Mouse (Mus musculus): ENCODE data around the gene Mcm2.
A peak's percentile ranks its signal among the peaks of the same experiment; 100 is the strongest.

Mcm2 gene

GRCm38 (mm10) chr6:88898534-88899048 lies at the start of gene Mcm2:
Gene Mcm2, minus strand, starts transcription at chr6:88898780.
- peak; percentile 97 for DNase-seq (ENCODE audit: low read depth)

DNA sequence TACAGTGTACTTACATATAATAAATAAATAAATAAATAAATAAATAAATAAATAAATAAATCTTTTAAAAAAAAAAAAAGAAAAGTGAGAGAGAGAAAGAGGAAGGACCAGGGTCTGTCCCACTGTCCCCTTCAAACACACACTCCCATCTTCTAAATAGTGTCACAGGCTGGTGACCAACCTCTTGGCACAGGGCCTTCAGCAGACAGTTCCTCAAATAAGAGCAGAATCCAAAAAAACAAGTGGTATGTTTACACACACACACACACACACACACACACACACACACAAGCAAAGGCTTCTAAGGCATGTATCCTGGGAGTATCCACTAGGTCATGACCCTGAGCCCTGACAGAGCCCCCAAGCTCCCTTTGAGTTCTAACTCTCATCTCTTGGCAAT lies 49.2 kb upstream of the Mcm2 start:
- DNase-seq (ENCODE audit: low read depth): no peak

GRCm38 (mm10) chr6:88946442-88946841 lies 47.9 kb upstream of the Mcm2 start:
- DNase-seq (ENCODE audit: low read depth): no peak

DNA sequence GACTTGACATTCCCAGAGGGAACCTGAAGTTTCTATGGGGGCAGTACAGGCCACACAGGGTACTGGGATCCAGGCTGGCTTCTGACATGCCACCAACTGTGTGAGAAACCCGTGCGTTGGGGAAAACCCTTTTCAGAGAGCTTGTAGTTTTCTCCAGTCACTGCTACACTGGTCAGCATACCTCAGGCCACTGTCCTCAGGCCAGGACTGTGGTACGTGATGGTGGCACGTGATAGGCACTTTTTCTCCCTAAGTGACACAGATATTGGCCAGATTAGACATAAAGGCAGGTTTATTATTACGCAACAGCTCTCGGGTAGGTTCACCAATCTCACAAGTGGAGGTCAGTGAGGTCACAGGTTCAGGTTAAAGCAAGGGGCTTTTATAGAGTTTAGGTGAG lies 45.1 kb upstream of the Mcm2 start:
- no peak for DNase-seq (ENCODE audit: low read depth)

- DNase-seq (ENCODE audit: low read depth): no peak
Measured at GRCm38 (mm10) chr6:88942595-88942994, 44.0 kb upstream of the Mcm2 start.

- no peak for DNase-seq (ENCODE audit: low read depth)
Measured at GRCm38 (mm10) chr6:88941628-88942027, 43.0 kb upstream of the Mcm2 start.

DNA sequence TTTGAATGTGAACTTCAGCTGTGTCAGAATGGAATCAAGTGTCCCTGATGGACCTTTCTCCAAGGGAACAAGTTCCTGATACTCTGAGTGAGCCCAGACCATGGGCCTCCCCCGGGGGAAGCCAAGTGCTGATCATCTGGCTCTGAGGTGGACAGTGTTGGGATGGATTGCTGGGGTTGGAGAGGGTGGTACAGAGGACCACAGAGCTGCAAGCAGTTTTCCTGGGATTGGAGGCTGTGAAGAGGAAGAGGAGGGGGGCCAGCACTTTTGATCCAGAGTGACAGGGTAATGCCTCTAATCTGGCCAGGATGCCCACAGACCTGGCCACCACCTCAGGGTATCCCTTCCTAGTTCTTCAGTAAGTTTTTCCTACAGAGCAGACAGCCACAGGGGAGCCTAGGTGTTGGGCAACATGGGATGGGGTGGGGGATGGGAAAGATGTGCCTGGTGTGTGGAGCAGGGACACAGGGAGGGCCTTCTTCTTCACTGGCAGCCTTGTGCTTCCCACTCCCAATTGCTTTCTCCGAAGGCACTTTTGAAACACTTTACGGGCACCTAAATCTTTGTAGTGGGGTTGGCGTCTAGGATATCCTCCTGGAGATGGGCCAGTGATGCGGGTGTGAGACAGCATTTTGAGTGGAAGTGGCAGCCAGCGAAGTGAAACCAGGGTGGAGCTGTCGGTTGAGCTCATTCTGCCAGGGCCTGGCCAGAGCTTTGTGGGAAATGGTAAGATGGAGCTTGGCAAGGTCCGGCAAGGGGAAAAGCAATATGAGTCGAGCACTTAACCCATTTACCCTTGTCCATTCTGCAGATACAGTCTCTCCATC lies 41.7 kb upstream of the Mcm2 start:
- no peak for DNase-seq (ENCODE audit: low read depth)

DNA sequence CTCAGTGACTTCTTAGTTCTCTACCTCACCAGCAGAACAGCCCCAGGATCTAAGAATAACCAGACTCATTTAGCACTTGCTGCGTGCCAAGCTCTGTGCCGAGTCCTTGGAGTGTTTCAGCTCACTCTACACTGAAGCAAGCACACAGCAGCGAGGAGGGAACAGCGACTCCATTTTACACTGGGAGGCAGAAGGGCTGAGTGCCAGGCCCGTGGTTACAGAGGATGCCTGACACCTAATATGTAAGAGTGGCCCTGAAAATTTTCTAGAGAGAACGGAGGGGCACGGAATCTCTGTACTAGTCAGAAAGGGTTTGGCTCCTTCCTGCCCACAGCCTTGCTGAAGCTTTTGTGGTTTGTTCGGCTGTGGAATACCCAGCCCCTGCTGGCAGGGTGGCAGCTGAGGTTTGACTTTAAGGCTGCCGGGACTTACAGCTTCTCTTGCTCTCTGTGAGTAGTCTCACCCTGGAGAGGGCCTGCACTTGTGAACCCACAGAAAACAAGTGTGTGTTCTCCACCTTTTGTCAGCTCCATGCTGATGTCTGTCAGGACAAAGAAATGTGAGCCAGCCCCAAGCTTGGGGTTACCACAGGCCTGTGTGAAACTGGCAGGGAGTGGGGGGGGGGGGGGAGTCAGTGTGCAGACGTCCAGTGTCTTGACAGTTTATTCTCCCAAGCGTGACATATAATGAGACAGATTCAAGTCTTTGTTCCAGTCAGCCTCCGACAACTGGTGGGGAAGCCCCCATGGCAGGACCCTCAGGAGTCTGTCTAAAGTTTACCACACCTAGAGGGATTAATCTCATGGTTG lies 40.9 kb upstream of the Mcm2 start:
- no peak for DNase-seq (ENCODE audit: low read depth)

GRCm38 (mm10) chr6:88938664-88939055 lies 40.1 kb upstream of the Mcm2 start:
- no peak for DNase-seq (ENCODE audit: low read depth)

DNA sequence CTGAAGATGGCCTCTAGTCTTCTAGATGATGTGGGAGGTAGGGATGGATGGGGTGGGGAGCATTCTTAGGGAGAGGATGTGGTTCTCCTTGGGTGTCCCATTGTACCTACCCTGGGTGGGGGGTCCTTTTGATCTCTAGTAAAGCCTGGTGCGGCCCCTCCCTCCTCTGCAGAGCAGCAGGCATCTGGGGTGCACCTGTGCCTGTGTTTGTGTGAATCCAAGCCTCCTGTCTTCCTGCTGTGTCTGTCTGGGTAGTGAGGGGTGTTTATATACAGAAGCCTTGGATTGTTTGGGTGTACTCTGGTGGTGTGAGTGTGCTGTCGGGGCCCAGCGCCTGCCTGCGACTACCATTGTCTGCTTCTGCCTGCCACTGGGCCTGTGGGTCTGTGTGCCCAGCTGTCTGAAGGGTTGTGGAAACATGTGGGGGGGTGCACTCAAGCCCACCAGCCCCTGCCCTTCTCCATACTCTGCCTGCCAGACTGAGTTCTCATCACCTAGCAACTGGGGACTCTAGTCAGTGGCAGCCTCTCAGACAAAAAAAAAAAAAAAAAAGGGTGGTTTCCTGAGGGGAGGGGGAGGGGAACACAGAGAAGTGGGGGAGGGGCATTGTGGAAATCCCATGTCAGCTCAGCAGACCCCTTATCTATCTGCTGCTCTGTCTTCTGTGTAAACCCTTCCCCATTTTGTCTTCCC lies 39.5 kb upstream of the Mcm2 start:
- no peak for DNase-seq (ENCODE audit: low read depth)

- no peak for DNase-seq (ENCODE audit: low read depth)
Measured at GRCm38 (mm10) chr6:88937214-88937549, 38.6 kb upstream of the Mcm2 start.

GRCm38 (mm10) chr6:88936342-88937213 lies 38.0 kb upstream of the Mcm2 start:
- no peak for DNase-seq (ENCODE audit: low read depth)

DNA sequence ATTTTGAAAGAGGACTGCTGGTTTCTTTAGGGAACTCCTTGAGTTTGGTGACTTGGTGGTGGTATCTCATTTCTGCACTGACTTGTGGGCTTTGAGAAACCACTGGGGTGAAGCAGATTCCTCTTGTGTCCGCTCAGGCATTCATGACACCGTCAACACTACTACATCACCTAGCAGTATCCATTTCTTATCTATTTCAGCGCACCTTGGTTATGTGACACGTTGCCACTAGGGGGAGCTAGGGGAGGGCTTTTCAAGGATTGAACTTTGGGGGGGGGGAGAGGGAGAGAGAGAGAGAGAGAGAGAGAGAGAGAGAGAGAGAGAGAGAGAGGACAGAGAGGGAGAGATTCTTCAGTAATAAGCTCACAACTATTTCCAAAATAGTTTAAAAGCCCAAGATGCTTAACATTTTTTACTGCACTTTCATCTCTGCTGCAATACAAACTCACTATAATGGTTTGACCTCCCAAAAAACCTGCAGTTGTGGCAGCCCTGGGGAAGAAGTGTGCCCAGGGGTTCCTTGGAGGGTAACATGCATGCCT lies 37.2 kb upstream of the Mcm2 start:
- DNase-seq (ENCODE audit: low read depth): peak; percentile 50

DNA sequence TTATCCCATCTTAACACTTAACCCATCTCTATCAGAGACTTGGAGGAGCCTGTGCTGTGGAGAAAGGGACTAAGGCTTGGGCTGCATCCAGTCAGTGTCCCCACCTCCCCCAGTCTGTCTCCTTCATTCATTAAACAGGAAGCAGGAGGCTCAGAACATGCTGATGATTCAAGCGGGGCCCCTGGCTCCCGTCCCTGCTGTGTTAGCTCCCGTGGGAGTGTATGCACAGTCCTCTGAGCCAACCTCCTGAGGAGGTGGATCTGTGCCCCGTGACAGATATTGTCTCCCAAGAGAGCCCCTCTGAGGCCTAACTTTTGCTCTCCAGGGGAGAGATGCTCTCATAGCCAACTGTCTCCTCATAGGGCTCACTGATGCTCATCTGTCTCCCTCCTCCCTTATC lies 36.2 kb upstream of the Mcm2 start:
- DNase-seq (ENCODE audit: low read depth): no peak

- no peak for DNase-seq (ENCODE audit: low read depth)
Measured at GRCm38 (mm10) chr6:88934132-88934531, 35.6 kb upstream of the Mcm2 start.

GRCm38 (mm10) chr6:88931449-88931848 lies 32.9 kb upstream of the Mcm2 start:
- DNase-seq (ENCODE audit: low read depth): no peak

- DNase-seq (ENCODE audit: low read depth): no peak
Measured at GRCm38 (mm10) chr6:88930049-88930448, 31.5 kb upstream of the Mcm2 start.

DNA sequence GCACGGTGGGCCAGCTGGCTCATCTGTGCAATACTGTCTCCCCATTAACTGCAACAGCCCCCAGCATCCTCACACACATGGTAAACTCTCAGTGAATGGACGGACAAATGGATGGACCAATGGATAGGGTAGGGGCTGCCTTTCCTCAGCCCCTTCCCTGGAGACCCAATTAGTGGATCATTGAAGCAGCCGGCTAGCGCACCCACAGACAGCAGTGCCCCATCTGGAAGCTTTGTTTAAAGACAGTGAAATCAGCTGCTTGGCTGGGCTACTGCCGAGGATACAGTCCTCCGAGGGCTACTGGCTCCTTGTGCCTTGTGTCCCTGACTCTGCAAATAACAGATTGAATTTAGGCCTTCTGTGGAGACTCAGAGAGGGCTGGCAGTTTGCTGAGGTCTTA lies 30.9 kb upstream of the Mcm2 start:
- no peak for DNase-seq (ENCODE audit: low read depth)

- DNase-seq (ENCODE audit: low read depth): no peak
Measured at GRCm38 (mm10) chr6:88928576-88928975, 30.0 kb upstream of the Mcm2 start.

GRCm38 (mm10) chr6:88928026-88928425 lies 29.4 kb upstream of the Mcm2 start:
- no peak for DNase-seq (ENCODE audit: low read depth)

GRCm38 (mm10) chr6:88927595-88927994 lies 29.0 kb upstream of the Mcm2 start:
- DNase-seq (ENCODE audit: low read depth): peak; percentile 45
